Comparison of ENCODE assay signal across 11 mouse cellular contexts in the genomic region with DNA sequence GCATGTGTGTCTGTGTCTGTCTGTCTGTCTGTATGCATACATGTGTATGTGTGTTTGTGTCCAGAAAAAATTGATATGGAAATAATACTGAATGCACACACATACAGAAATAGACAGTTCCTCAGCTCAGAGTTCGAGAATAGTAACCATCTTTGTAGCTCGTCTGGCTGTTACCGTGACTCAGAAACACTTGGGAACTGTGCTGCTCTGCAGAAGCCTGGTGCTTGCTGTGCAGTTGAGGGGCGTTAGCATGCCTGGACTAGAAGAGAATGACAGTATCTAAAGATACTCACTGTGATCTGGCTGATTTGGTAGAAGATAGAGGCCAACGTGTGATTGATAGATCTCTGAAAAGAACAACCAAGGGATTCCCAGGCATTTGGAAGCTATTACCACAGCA.
"Had no signal": no experiment of that assay in that cellular context is flagged by ENCODE, and none has a peak within 500 bp of the region (broad histone marks: within the 10 kb centered on the region; RNA-seq: fewer than 3 reads in every experiment).

No protein-coding gene starts in this region.

- ATAC-seq: inflammation-experienced regulatory T-cells, adult 6 months; intestine, embryonic 16.5 days; liver, postnatal 0 days; lung, postnatal 0 days; midbrain, embryonic 15.5 days had no signal

- DNase-seq: kidney, adult 2 months; kidney, postnatal 25 days; liver, postnatal 0 days; lung, embryonic 14.5 days; spleen, adult 18-20 months; thymus, adult 18-20 months; thymus, postnatal 36 days had no signal
